Mouse (Mus musculus) forebrain, embryonic 14.5 days (tissue): ENCODE measurements at regions not wholly inside any gene's neighbourhood (a gene's known extent, or its start where the extent isn't known, plus 50 kb on each side); places are given as distances from the start of the nearest gene placed in this dataset.
A peak's percentile ranks its signal among the peaks of the same experiment; 100 is the strongest.

Source experiments
- ATAC-seq: fragments of 200-750 bp; cut with Nextera tagmentation; 2 replicates; pipeline ENCODE4 v1.8.0; 2017; ENCODE audit warnings: mild to moderate bottlenecking, moderate library complexity
- DNase-seq: peaks from one replicate; pipeline ENCODE4 v3.0.0-alpha.2; 2015; ENCODE audit warnings: low spot score
- H3K27ac ChIP-seq: fragments of 300-500 bp; sonication (generic); 2 replicates; pipeline ENCODE4 v1.5.1; 2014; ENCODE audit warnings: low read depth, mild to moderate bottlenecking, control low read depth, low read length, moderate library complexity
- H3K27me3 ChIP-seq: fragments of 300-500 bp; sonication (generic); replicated peaks from 2 replicates; pipeline ENCODE4 v1.6.1; 2014; ENCODE audit warnings: low read length, control low read depth, mixed read lengths; ENCODE audit not compliant: control insufficient read depth, insufficient read depth
- H3K36me3 ChIP-seq: fragments of 300-500 bp; sonication (generic); 2 replicates; pipeline ENCODE4 v1.6.1; 2014; ENCODE audit warnings: low read length, control low read depth; ENCODE audit not compliant: control insufficient read depth, insufficient read depth
- H3K4me1 ChIP-seq: fragments of 300-500 bp; sonication (generic); 2 replicates; pipeline ENCODE4 v1.6.1; 2014; ENCODE audit warnings: antibody characterized with exemption, low read length, control low read depth; ENCODE audit not compliant: control insufficient read depth, insufficient read depth
- H3K4me2 ChIP-seq: fragments of 300-500 bp; sonication (generic); 2 replicates; pipeline ENCODE4 v1.6.1; 2014; ENCODE audit warnings: mild to moderate bottlenecking, control low read depth, low read length
- H3K4me3 ChIP-seq: fragments of 300-500 bp; sonication (generic); 2 replicates; pipeline ENCODE4 v1.5.1; 2014; ENCODE audit warnings: low read depth, low read length, control low read depth
- H3K9ac ChIP-seq: fragments of 300-500 bp; sonication (generic); 2 replicates; pipeline ENCODE4 v1.6.1; 2014; ENCODE audit warnings: mild to moderate bottlenecking, low read length, control low read depth, moderate library complexity
- H3K9me3 ChIP-seq: fragments of 300-500 bp; sonication (generic); replicated peaks from 2 replicates; pipeline ENCODE4 v1.6.1; 2016; ENCODE audit warnings: low read length, control low read depth, mixed read lengths; ENCODE audit not compliant: control insufficient read depth
- WGBS: fragments of 180-500 bp; shearing (Covaris S2); extraction: QIAGEN DNeasy Blood & Tissue Kit; methylation state at CpG from one replicate; pipeline ENCODE4 v1.1.7; 2014; 5-methylcytosine and 5-hydroxymethylcytosine counted together

DNA sequence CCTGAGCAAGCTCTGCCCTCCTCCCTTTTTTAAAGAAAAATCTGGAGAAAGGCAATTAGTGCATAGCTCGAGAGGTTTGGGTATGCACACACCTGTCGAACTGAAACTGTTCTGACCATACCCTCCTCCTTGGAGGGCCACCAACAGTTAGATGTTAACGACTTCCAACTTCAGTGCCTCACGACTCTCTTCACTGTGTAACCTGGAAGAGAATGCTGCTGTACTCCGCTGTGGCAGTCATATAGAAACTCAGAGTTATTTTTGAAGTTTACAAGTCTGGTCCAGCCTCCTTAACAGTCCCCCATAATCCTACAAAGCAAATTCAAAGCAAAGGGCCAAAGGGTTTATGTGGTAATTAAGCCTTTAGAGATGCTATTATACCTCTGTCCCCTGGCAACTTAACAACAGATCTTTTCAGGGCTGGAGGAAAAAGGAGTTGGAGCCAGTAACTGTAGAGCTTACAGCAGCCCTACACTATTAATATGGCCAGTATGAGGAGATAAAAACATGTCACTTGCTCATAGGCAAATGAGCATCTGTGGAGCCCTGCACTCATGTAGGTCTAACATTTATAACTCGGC, 51.7 kb upstream of the 1700066M21Rik start:
- ATAC-seq = peak; percentile 3; the same call in 1 of the 2 replicates
- H3K27me3 ChIP-seq = no peaks in the 10 kb centered on the region
- H3K4me2 ChIP-seq = no peak overlapping the region
- H3K36me3 ChIP-seq = no peaks in the 10 kb centered on the region
- H3K27ac ChIP-seq = no peak overlapping the region
- DNase-seq = peak; percentile 61
- H3K9ac ChIP-seq = no peak overlapping the region
- peaks cover 17% of the 10 kb centered on the region for H3K4me1 ChIP-seq
- no peak overlapping the region for H3K4me3 ChIP-seq
- H3K9me3 ChIP-seq = no peaks in the 10 kb centered on the region
- WGBS = 19% methylated on average over 6 of the region's 6 CpGs
